ENCODE assay signal across 8 mouse cellular contexts in genomic region chr1:24587141-24587541, GRCm38 (mm10). TPM values are rescaled to one million over a fixed set of nuclear protein-coding genes. Genes with fewer than 3 reads are reported as not detected.
DNase-seq lines count a peak whose midpoint lies in the region; ATAC-seq and TF ChIP-seq lines count a peak whose summit lies in the region.

Gene Col19a1, minus strand, starts transcription at chr1:24587472.

- no peaks in the 10 kb centered on the region for H3K79me2 ChIP-seq in macrophage (ENCODE audit: inconsistent target)

- TF ChIP-seq POLR2A in thymus, adult 2 months (IDR thresholded peaks at IDR 0.05; ENCODE audit: control insufficient read depth, extremely low read depth, insufficient read depth, low read length, poor library complexity) = no peak

- peak within 1 kb of the TSS; percentile 45 for H3K9ac ChIP-seq in kidney, embryonic 15.5 days
- peak within 1 kb of the TSS; percentile 56 for H3K9ac ChIP-seq in forebrain, embryonic 16.5 days (replicated peaks; ENCODE audit: low read depth, low read length)
- peak within 1 kb of the TSS; percentile 52 for H3K9ac ChIP-seq in stomach, embryonic 14.5 days (replicated peaks; ENCODE audit: low read depth, low read length)

- H3K27me3 ChIP-seq in kidney, embryonic 15.5 days = peaks cover 74% of the 10 kb centered on the region
- H3K27me3 ChIP-seq in forebrain, embryonic 16.5 days (replicated peaks; ENCODE audit: control insufficient read depth, insufficient read depth, low read length) = peaks cover 25% of the 10 kb centered on the region
- H3K27me3 ChIP-seq in stomach, embryonic 14.5 days (ENCODE audit: control insufficient read depth, insufficient read depth, low read length) = peaks cover 3% of the 10 kb centered on the region; the same call in 1 of the 2 replicates
- no peaks in the 10 kb centered on the region; the same call in 1 of the 2 replicates for H3K27me3 ChIP-seq in thymus, adult 2 months (ENCODE audit: control insufficient read depth, insufficient read depth, low read length)

- H3K4me1 ChIP-seq in kidney, embryonic 15.5 days = peaks cover 14% of the 10 kb centered on the region
- H3K4me1 ChIP-seq in forebrain, embryonic 16.5 days (replicated peaks; ENCODE audit: control insufficient read depth, insufficient read depth, low read length) = peaks cover 12% of the 10 kb centered on the region
- H3K4me1 ChIP-seq in stomach, embryonic 14.5 days (ENCODE audit: control insufficient read depth, insufficient read depth, low read length) = no peaks in the 10 kb centered on the region
- H3K4me1 ChIP-seq in thymus, adult 2 months (replicated peaks; ENCODE audit: control insufficient read depth, insufficient read depth, low read length) = no peaks in the 10 kb centered on the region

- H3K27ac ChIP-seq in kidney, embryonic 15.5 days = no peak within 1 kb of the TSS
- H3K27ac ChIP-seq in forebrain, embryonic 16.5 days (ENCODE audit: low read length) = no peak within 1 kb of the TSS
- peak within 1 kb of the TSS; percentile 58 for H3K27ac ChIP-seq in layer of hippocampus, adult 2 months
- H3K27ac ChIP-seq in macrophage = no peak within 1 kb of the TSS
- no peak within 1 kb of the TSS; the same call in 1 of the 2 replicates for H3K27ac ChIP-seq in stomach, embryonic 14.5 days (ENCODE audit: low read length)
- no peak within 1 kb of the TSS for H3K27ac ChIP-seq in thymus, adult 2 months (ENCODE audit: control insufficient read depth, insufficient read depth, low read length)

- no peak for DNase-seq in kidney, postnatal 36 days
- DNase-seq in cerebellum, adult 11-12 months = peak; percentile 74
- peak in 1 of 2 experiments; percentile 21 for DNase-seq in layer of hippocampus, adult 2 months (ENCODE audit: low spot score in 2 of 2)
- DNase-seq in thymus, adult 2 months = no peak

- no peaks in the 10 kb centered on the region for H3K36me3 ChIP-seq in kidney, embryonic 15.5 days
- H3K36me3 ChIP-seq in forebrain, embryonic 16.5 days (ENCODE audit: control insufficient read depth, insufficient read depth) = no peaks in the 10 kb centered on the region
- H3K36me3 ChIP-seq in macrophage (ENCODE audit: inconsistent target) = no peaks in the 10 kb centered on the region
- no peaks in the 10 kb centered on the region for H3K36me3 ChIP-seq in stomach, embryonic 14.5 days (ENCODE audit: control insufficient read depth, insufficient read depth, low read length)
- H3K36me3 ChIP-seq in thymus, adult 2 months (ENCODE audit: control insufficient read depth, insufficient read depth, low read length) = no peaks in the 10 kb centered on the region

- 2% methylated on average over 22 of the region's 22 CpGs for WGBS in kidney, embryonic 15.5 days
- WGBS in forebrain, embryonic 16.5 days = under 1% methylated on average over 22 of the region's 22 CpGs
- 3% methylated on average over 22 of the region's 22 CpGs for WGBS in macrophage (ENCODE audit: missing documents)
- 2% methylated on average over 22 of the region's 22 CpGs for WGBS in stomach, embryonic 14.5 days
- 4% methylated on average over 22 of the region's 22 CpGs for WGBS in thymus, adult 2 months

- no peak for TF ChIP-seq CTCF in layer of hippocampus, adult 2 months (conservative IDR thresholded peaks at IDR 0.05)
- no peak for TF ChIP-seq CTCF in thymus, adult 2 months (IDR thresholded peaks at IDR 0.05; ENCODE audit: borderline replicate concordance, control insufficient read depth, extremely low read depth, insufficient read depth, low read length, poor library complexity)

- H3K9me3 ChIP-seq in kidney, embryonic 15.5 days (replicated peaks) = no peaks in the 10 kb centered on the region
- no peaks in the 10 kb centered on the region for H3K9me3 ChIP-seq in forebrain, embryonic 16.5 days (ENCODE audit: control insufficient read depth, low read length)
- H3K9me3 ChIP-seq in stomach, embryonic 14.5 days (ENCODE audit: control insufficient read depth, low read depth, low read length) = no peaks in the 10 kb centered on the region

- H3K4me2 ChIP-seq in kidney, embryonic 15.5 days = peak within 1 kb of the TSS; percentile 98
- peak within 1 kb of the TSS; percentile 95 for H3K4me2 ChIP-seq in forebrain, embryonic 16.5 days (ENCODE audit: low read length)
- H3K4me2 ChIP-seq in stomach, embryonic 14.5 days (replicated peaks; ENCODE audit: low read depth, low read length) = peak within 1 kb of the TSS; percentile 96

- H3K4me3 ChIP-seq in kidney, embryonic 15.5 days (replicated peaks) = peak within 1 kb of the TSS; percentile 54
- peak within 1 kb of the TSS; percentile 55 for H3K4me3 ChIP-seq in forebrain, embryonic 16.5 days (replicated peaks; ENCODE audit: low read length)
- H3K4me3 ChIP-seq in layer of hippocampus, adult 2 months = peak within 1 kb of the TSS; percentile 69
- H3K4me3 ChIP-seq in macrophage (ENCODE audit: inconsistent target) = peak within 1 kb of the TSS; percentile 10; the same call in 1 of the 2 replicates
- H3K4me3 ChIP-seq in stomach, embryonic 14.5 days (ENCODE audit: low read depth, low read length) = peak within 1 kb of the TSS; percentile 54
- H3K4me3 ChIP-seq in thymus, adult 2 months (ENCODE audit: control insufficient read depth, insufficient read depth, low read length) = no peak within 1 kb of the TSS

- ATAC-seq in kidney, embryonic 15.5 days (replicated peaks; ENCODE audit: low FRiP score) = peak; percentile 55
- ATAC-seq in forebrain, embryonic 16.5 days = peak; percentile 62
- 0 out of 2 replicates have a peak, but pooled peaks have one; percentile 62 for ATAC-seq in stomach, embryonic 14.5 days (ENCODE audit: insufficient number of reproducible peaks, insufficient read depth, low FRiP score, low read depth)

RNA-seq across cellular contexts. Expression of gene Col19a1, which starts in this region (rescaled TPM):
- 0.26 and 0.30 TPM in 2 replicates for polyA plus RNA-seq in kidney, embryonic 15.5 days (2015; fragmentation: Nextera tagmentation; extraction: Ambion mirVana)
- 3.2 and 3.3 TPM in 2 replicates for polyA plus RNA-seq in forebrain, embryonic 16.5 days (2015; fragmentation: Nextera tagmentation; extraction: Ambion mirVana)
- total RNA-seq in layer of hippocampus, adult 2 months (2021) = 10 to 100 TPM; 22.3 to 24.5 TPM
- total RNA-seq in macrophage (2018; cell fraction: chromatin; rRNA removed) = 1 to 10 TPM in 9 of 26 experiments, under 1 TPM in 13, not detected in 4; 0.26 to 6.6 (median 0.67) TPM
- total RNA-seq in macrophage (2018; cell fraction: cytosol; rRNA removed) = under 1 TPM in 18 of 26 experiments, not detected in 8; 0.03 to 0.17 (median 0.07) TPM
- 1 to 10 TPM in 5 of 26 experiments, under 1 TPM in 19, not detected in 2; 0.09 to 2.5 (median 0.43) TPM for total RNA-seq in macrophage (2018; cell fraction: nucleus; rRNA removed)
- polyA plus RNA-seq in macrophage (2018) = 0.06 to 0.11 TPM in 2 of 3 replicates, not detected in the other
- 3.3 and 4.1 TPM in 2 replicates for polyA plus RNA-seq in stomach, embryonic 14.5 days (2014; fragmentation: Nextera tagmentation; extraction: Ambion mirVana)
- polyA plus RNA-seq in thymus, adult 2 months (2012; rRNA removed) = 0.10 and 0.11 TPM in 2 replicates

Comparison
In these comparisons a context has a peak if more than half of its experiments do, and no peak if none do; other contexts are left out.
1. Peak in ATAC-seq, H3K4me3 ChIP-seq, H3K9ac ChIP-seq and H3K4me2 ChIP-seq in kidney, embryonic 15.5 days; RNA of the gene not detected or under 1 TPM.